ENCODE assay signal across 11 mouse cellular contexts in genomic region chr13:44156546-44156945, GRCm38 (mm10).
"Had no signal": no experiment of that assay in that cellular context is flagged by ENCODE, and none has a peak within 500 bp of the region (broad histone marks: within the 10 kb centered on the region; RNA-seq: fewer than 3 reads in every experiment).

No protein-coding gene starts in this region.

- DNase-seq: liver; liver, embryonic 13.5 days; liver, postnatal 0 days; lung, adult 18-20 months; lung, adult 2 months; lung, embryonic 14.5 days; lung, postnatal 10 days; lung, postnatal 14 days; lung, postnatal 36 days; lung, postnatal 4 days; midbrain, embryonic 14.5 days had no signal
